Mouse (Mus musculus): ENCODE measurements at regions not wholly inside any gene's neighbourhood (a gene's known extent, or its start where the extent isn't known, plus 50 kb on each side); places are given as distances from the start of the nearest gene placed in this dataset.

DNA sequence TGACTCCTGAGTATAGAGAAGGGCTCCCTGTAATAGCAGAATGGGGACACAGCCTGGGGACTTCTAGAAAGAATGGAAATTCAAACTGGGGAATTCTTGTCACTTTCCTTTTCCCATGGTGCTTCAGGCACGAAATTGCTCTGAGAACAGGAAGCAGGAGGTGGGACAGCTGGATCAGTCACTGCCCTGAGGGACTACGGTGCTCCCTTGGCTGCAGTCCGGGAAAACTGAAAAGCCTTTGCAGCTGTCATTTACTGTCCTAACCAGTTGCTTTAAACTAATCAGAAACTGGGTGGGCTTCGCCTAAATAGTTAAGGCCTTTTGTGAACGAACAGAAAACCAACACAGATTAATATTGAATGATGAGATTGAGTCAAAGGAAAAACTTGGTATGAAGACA is 237.9 kb downstream of the Cbln4 start:
- DNase-seq (ENCODE audit: low spot score in 2 of 2), result no peak

DNA sequence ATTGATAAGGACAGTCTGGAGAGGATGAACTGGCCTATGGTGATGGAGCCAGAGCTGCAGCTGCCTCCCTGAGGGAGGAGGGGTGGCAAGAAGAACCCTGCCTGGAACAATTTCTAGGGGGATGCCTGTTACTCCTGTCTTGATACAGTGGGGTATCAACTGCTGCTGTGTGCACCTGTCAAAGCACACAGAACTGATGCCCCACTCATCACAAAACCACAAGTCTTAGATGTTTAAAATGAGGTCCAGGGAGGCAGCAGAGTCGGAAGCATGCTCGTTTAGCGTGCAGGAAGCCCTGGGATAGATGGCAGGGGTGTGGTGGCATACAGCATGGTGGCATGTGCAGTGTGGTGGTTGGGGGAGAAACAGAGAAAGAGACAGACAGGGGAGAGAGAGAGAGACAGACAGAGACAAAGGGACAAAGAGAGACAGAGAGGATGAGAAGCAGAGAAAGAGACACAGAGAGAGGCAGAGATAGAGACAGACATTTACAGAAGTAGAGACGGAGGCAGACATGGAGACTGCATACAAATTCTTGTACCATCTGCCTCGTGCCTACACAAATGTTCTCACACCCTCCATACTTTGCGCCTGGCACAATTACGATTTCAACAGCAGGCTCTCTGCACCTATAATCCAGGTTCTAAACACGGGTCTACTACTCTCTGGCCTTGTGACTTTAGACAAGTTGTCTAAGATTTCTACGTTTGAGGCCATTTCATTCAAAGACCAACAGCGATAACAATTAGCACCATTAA is 242.6 kb downstream of the Cbln4 start:
- DNase-seq (ENCODE audit: low spot score in 2 of 2), result no peak

DNA sequence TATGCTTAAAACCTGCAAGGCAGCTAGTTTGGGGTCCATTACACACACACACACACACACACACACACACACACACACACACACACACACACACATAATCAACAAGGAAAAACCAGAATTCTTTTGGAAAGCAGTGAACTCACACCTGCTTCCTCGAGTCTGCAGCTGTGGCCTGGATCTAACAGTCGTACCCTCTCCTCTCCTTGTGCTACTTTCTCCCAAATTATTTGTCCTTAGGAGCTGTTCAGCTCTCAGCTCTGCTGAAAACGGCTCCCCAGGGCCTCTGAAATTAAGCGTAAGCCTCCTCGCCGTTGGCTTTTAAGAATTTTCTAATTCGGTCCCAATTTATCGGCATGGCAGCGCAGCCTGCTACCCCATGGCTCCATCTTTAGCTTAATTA is 243.9 kb downstream of the Cbln4 start:
- DNase-seq (ENCODE audit: low spot score in 2 of 2), result no peak

DNA sequence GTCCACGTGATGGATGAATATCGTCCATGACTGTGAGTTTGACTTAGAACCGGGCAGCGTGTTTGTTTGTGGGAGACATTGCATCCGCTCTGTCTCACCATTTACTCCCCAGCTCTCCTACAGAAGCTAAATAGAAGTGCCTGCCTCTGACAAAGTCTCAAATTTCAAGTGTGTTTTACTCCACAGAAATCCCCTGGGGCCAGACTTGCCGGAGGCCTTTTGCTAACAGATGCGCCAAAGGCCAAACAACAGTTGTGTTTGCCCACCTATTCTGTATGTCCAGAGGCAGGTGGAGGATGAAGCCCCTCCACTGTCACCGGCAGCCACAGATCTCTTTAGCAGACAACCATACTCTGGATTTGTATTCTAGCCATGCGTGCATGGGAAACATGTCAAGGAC is 252.6 kb downstream of the Cbln4 start:
- DNase-seq (ENCODE audit: low spot score in 2 of 2), result no peak

DNA sequence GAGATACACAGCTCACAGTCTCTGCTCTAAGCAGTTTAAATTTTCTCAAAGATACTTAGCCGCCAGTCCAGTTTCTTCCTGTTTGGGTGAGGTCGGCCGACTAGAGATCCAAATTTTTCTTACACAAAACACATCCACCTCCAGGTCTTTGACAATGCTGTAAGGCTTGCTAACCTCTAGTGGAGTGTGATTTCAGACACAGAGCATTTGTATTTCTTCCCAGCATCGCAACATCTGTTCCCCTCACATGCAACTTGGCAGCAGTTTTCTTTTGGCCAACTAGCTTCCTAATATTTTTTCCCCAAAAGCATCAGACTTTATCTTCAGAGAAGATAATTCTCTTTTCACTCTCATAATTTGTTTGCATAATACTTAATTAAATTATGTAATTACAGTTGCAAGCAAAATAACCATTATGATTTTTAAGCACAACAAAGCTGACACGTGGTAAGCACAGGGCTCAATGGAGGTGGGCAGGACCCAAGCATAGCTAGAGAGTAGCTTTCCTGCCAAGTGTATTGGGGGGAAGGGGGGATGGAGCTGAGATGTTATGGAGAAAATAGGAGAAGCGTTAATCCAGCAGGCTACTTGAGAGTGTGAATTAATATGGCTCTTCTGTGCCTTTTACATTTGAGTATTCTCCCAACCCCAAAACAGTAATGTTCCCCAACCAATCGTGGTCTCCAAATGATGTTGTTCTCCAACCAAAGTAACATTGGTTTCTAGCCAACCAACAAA is 276.9 kb downstream of the Cbln4 start:
- no peak for DNase-seq (ENCODE audit: low spot score in 2 of 2)

DNA sequence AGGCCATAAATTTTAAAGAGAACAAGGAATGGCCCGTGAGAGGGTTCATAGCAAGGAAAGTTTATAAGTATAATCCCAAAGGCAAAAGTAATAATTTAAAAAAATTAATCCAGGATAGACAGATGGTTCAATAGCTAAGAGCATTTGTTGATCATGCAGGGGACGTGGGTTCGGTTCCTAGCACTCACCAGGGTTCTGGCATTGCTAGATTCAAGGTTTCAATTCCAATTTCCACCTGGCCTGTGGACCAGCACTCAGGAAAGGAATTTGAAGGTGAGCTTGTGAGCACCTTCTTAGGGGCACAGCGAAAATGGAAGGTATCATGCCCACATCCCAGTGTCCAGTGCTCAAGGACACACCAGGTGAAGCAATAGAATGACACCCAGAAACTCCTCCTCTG is 278.2 kb downstream of the Cbln4 start:
- DNase-seq (ENCODE audit: low spot score in 2 of 2), result no peak

DNA sequence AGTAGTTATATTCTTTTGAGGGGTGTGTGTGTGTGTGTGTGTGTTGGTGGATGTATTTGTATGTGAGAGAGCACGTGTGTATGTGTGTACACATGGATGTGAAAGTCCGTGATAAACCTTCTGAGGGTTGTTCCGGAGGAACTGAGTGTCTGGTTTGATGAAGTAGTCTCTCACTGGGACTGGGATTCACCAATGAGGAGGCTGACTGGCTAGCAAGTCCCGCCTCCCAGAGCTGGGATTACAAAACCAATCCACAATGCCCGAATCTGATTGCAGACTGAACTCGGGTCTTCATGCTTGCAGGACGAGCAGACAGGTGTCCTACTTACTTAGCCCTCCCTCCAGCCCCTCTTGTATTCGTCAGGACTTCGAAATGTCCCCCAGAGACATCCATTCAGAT is 289.8 kb downstream of the Cbln4 start:
- DNase-seq (ENCODE audit: low spot score in 2 of 2), result no peak

DNA sequence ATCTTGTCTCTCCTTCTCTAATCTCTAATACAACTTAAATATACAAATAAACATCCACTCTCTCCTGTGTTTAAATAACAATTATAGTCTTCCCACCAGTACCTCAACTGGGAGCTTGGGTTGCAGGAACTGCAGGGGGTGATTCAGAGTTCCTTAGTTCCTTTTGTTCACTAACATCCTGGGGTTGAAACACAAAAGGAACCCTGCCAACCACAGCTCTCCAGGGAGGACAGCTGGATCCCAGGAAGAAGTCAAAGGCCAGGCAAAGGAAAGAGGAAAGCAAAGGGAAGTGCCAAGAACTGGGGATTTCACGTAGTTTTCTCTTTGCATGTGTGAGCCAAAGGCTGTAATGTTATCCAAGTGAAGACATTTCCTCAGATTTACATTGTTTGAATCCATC is 296.1 kb downstream of the Cbln4 start:
- DNase-seq (ENCODE audit: low spot score in 2 of 2), result peak in 1 of 2 experiments; percentile 30

DNA sequence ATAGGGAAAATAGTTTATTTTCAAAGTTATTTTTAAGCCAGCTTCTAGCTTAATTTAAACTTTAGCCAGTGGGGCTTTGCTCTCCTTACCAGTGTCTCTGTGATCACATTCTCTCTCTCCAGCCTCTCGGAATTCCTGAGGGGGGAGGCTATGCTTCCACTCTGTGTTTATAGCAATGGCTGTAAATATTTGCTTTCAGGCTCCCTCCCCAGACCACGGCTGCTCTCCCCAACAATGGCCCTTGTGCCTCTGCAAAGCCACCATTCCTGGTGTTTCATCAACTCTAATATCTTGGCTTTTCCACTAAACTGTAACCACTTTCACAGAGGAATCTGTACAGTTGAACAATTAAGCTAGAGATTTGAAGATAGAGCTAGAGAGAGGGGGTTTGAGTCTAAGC is 300.2 kb downstream of the Cbln4 start:
- no peak for DNase-seq (ENCODE audit: low spot score in 2 of 2)

DNA sequence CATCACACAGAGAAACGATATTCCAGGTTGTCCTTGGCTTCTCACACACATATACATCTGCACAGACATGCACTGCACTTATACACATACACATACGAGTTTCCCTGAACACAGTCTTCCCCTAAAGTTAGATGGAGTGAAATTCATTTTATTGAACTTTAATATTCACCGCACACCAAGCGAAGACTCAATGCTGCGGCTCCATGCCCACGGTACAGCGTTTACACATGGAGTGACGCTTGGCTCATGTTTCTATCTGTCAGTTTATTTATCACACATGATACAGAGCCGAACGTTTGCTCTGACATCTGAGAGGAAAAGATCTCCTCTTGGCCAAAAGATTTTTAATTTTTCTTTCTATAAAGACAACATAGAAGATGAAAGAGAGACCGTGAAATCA is 300.6 kb downstream of the Cbln4 start:
- DNase-seq (ENCODE audit: low spot score in 2 of 2), result no peak

DNA sequence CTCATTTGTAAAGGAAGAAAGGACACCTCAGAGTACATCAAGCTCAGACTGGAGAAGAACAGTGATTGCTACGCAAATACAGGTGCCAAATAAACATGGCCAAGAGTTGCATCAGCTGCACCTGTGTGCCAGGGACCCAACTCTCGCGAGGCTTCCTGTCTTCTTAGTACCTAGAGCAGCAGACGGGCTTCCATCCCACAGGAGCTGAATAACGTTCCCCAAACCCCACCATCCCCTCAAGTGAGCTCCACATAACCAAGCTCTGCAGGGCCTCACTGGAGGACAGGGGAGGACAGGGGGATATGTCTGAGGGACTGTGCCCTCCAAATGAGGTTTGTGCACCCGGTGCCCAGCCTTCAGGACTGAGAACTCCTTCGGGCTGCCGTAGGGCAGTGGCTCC is 305.5 kb downstream of the Cbln4 start:
- DNase-seq (ENCODE audit: low spot score in 2 of 2), result no peak

DNA sequence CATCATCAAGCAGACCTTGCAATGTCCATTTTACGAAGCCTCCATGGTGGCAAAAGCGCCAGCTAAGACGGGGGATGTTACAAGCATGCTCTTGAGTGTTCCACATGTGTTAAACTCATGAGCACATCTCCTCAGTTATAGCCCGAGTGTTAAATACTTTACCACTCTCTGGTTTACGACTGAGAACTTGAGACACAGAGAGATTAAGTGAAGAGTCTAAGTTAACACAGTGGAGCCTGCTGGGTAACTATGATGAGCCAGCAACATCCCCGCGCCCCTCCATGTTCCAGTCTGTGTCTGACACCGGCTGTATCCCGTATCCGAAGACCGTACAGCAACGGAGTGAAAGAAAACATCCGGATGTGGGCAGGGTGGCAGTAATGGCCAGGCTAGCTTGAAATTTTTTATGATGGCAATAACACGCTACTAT is 308.2 kb downstream of the Cbln4 start:
- no peak for DNase-seq (ENCODE audit: low spot score in 2 of 2)

DNA sequence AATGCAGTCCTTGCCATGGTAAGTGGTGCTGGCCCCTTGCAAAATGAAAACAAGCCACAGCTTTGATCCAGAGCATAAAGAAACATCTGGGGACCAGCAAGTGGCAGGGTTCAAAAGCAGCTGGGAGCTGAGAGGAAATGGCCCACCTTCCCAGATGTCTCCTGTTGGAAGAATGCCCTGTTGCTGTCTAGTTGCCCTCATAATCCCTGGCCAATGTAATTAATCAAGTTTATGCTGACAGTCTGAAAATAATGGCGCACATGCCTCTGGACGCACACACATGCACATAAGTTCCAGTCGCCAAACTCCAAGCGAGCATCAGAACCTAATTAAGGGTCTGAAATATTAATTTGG is 308.7 kb downstream of the Cbln4 start:
- no peak for DNase-seq (ENCODE audit: low spot score in 2 of 2)

DNA sequence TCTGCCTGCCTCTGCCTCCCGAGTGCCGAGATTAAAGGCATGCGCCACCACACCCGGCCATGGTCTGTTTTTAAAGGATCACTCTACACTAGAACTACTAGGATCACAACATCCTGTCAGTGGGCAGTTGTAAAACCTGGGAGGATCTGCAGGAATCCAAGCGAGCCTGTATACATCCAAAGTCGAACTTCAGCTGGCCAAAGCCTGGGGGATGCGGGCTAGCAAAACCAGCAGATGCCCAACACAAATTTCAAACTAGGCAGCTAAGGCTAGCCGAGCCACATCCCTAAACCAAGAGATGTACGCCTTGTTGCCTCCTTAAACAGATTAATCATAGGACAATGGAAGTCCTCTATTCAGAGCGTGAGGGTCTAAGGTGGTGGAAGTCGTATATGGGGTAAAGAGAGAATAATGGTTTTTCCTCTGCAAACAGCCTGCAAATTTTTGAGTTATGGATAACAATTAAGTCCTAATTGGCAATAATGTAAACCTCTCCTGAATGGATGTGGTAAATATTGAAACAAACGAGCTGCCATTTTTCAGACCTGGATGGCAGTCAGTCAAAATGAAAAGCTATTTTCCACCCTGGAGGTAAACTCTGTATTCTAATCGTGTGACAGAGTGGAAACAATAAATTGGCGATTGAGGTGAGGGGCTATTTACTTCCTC is 309.2 kb downstream of the Cbln4 start:
- no peak for DNase-seq (ENCODE audit: low spot score in 2 of 2)

DNA sequence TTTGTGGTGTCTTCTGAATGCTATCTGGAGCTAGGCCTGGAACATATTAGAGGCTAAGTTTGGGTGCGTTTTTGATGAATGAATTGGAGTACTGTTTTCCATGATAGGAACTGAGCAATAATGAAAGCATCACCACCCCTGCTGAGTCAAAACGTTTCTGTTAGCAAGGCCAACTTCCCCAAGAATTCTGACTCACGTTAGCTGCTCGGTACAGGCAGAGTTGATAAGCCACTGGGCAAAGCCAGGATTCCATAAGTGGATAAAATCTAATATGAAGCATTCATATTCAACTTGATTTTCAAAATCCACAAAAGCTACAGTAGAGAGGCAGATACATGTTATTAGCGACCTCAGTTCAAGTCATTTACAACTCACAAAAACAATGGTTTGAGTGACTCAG is 324.0 kb downstream of the Cbln4 start:
- no peak for DNase-seq (ENCODE audit: low spot score in 2 of 2)

DNA sequence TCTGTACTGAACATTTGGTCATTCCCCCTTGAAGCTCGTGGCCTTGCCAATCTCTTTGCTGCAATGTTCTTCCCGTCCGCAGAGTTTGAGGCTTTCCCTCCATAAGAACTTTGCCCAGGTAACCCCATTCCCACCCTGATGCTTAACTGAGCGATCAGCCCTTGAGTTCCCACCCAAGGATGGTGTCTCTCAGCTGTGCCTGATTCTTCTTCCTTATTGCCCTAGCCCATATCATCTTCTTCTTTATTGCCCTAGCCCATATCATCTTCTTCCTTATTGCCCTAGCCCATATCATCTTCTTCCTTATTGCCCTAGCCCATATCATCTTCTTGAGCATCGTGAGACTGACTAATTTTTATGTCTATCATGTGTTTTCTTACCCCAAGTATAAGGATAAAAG is 324.4 kb downstream of the Cbln4 start:
- DNase-seq (ENCODE audit: low spot score in 2 of 2), result no peak

DNA sequence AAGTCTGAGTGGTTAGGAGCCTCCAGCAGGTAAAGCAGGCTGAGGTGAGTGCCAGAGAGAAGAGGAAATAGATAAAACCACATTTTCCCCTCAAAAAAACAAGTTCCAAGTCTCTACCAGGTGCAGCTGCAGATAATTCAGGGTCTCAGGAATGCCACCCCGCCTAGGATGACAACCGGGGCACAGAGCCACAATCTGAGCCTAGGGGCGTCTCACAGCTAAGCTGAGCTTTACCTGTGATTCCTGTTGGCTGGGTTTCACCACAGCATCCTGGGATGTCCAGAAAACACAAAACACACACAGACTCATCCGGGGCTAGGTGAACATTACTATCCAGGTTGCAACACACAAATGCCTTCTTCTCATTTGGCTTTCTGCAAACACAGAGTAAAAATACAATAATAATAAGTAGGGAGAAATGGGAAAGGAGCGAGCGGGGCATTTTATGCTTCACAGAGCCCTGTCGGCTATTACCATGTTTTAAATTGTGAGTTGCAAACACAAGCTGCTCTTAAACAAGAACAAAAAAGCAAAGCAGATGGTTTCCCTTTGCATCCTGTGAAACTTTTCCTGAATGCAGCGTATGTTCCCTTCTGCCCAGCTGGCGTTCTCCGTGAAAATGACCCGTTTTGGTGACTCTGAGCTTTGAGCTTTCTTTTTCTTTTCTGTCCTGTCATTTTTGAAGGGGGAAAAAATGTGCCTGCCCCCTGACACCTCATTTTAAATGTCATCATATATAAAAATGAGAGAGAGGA is 330.3 kb downstream of the Cbln4 start:
- DNase-seq (ENCODE audit: low spot score in 2 of 2), result no peak

DNA sequence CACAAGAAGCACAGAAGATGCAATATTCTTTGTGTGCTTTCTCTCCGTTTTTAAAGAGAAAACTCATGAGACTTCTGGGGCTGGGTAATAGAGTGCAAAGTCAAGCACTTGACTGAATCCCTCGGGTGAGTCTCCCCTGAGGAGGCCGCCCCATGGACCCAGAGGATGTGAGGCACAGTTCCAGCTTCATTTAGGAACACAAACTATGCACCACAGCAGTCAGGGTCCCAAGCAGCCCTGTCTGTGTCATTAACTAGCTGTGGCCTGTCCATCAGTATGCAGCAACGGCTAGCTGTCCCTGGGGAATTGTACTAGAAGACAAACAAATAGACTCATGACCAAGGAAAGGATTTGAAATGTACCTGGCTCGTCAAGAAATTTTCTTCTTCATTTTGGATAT is 349.7 kb downstream of the Cbln4 start:
- no peak for DNase-seq (ENCODE audit: low spot score in 2 of 2)

DNA sequence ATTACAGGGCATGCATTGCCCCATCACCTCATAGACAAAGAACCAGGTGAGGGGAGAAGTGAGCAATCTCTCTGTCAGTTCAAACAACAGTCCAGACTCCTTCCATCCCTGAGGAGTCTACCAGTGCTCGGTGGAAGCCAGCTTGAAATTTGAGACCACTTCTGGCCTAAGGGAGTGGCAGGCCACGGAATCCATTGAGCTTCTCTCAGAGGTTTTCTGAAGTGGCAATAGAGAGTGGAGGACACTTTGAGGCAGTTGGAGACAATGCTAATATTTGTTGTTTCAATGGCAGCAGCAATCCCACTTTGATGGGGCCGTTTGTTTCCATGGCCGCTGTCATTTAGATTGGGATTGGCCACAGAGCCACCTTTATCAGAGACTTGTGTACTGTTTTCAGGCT is 352.5 kb downstream of the Cbln4 start:
- DNase-seq (ENCODE audit: low spot score in 2 of 2), result no peak

DNA sequence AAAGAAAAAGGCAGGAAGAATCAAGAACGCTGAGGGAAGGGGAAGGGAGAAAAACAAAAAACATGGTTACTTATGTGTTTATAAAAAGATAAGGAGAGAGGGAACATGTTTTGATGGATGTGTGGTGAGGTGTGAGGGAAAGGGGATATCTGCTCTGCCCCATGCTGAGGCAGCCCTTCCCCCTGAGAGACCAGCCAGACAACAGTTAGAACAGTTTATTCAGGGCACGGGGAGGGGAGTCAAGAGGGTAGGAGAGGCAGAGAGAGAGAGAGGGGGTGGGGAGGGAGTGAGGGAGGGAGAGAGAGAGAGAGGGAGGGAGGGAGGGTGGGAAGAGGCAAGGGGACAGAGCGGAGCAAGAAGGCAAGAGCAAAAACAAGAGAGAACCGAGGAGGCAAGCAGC is 354.2 kb downstream of the Cbln4 start:
- no peak for DNase-seq (ENCODE audit: low spot score in 2 of 2)

DNA sequence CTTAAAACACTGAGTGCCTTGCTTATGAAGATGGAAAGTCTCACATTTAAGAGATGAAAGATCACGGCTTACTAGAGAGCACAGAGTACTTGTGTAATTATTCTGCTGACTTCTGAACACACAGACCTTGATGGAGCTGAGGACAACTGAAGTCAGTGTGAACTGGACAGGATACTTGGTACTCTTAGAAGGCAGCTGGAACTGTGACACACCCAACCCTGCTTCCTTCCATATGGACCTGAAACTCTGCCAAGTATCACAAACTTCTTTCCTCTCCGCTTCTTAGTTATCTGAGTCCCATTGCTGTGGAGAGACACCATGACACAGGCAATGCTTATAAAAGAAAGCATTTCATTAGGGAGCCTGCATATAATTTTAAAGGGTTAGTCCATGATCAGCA is 365.3 kb downstream of the Cbln4 start:
- no peak for DNase-seq (ENCODE audit: low spot score in 2 of 2)

DNA sequence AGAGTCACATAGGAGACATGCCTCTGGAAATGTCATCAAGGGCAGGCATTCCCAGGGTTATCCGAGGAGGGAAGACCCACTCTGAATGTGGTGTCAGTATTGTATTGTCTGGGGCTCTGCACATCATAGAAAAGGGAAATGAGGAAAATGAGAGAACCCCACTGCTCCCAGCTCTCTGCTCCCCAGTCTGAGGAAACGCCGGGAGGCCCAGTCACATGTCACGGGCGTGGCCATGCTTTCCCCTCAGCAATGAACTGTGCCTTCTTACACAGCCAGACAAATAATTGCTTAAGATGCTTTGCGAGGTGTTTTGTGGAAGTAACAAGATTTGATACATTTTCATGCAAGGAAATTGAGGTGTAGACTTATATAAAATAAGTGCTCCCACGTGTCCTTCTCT is 366.1 kb downstream of the Cbln4 start:
- no peak for DNase-seq (ENCODE audit: low spot score in 2 of 2)

Data from gastrocnemius, postnatal 4 days (tissue).